Mouse (Mus musculus): ENCODE measurements around the gene Mark4.

- TF ChIP-seq POLR2A (IDR thresholded peaks at IDR 0.05; ENCODE audit: control insufficient read depth, extremely low read depth, insufficient read depth, low read length, poor library complexity) = no peak
- no peak for TF ChIP-seq CTCF (IDR thresholded peaks at IDR 0.05; ENCODE audit: borderline replicate concordance, control insufficient read depth, extremely low read depth, insufficient read depth, low read length, poor library complexity)
These were observed 24.7 kb upstream of the Mark4 start for GRCm38 (mm10) chr7:19483281-19483680.
